Mouse (Mus musculus) mammary gland, adult 2 months (tissue): ENCODE data around the gene Mien1. TPM values are rescaled to one million over a fixed set of nuclear protein-coding genes. Genes with fewer than 3 reads are reported as not detected.

Experiments used
- polyA plus RNA-seq: library from polyadenylated mRNA; depleted of rRNA; stranded (reverse); fragments of >200 nt; gene quantifications from 2 replicates; pipeline ENCODE4 v1.2.3, GENCODE M21; 2012; ENCODE audit warnings: low replicate concordance; rRNA removed

The Mien1 gene
- polyA plus RNA-seq: 48.3 and 68.1 TPM in 2 replicates

DNA sequence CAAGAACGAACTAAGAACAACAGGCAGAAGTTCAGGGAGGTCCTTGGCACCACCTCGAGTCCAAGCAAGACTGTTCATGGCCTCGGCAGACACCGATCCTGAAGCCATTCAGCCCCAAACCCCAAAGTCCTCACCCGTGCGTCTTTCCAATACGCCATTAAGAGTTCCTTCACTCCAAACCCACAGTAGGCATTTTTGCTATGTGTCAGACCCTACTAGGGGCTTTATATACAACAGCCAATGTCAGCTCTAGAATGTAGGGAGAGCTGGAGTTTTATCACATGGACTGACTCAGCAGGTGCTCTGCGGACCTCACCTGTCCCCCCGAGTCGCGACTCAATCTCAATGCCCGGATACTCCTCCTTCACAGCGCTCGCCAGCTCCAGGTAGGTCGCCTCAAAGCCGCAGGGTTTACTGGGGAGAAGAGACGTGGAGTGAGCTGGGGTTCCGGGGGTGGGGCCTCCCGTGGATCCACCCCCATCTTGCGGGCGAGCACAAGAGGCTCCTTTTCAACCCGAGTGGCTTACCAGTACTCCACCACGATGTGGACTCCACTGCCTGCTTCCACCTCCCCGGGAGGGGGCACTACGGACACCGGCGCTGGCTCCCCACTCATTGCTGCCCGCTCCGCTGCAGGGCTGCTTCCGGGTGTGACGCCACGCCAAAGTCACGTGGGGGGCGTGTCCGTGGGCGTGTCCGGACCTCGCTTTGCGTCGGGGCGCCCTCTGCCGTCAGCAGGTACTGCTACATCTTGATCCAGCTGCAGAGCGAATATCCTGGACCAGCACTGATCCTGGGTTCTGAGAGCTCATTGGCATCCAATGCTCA, at the start of gene Mien1:
Gene Mien1 (minus strand): TSS at position 661 of the 828 bp plus-strand sequence.

DNA sequence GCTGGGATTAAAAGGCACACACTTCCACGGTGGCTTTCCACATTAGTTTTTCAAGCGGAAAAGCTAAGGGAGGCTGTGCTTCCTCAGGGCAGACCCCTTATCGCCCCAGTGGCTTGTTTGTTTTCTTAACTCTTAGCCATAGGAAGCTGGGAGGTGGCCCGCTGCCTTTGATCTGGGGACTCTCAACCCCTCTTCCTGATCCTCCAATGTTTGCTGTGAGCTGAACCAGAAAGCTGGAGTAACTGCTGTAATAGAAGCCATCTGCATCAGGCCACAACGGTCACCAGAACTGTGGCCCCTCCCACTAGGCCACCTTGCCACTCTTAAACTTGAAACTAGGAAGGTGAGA, 7.4 kb upstream of the Mien1 start, which contains the start of gene Grb7:
Gene Grb7 (plus strand): TSS at position 182 of the 349 bp plus-strand sequence.

DNA sequence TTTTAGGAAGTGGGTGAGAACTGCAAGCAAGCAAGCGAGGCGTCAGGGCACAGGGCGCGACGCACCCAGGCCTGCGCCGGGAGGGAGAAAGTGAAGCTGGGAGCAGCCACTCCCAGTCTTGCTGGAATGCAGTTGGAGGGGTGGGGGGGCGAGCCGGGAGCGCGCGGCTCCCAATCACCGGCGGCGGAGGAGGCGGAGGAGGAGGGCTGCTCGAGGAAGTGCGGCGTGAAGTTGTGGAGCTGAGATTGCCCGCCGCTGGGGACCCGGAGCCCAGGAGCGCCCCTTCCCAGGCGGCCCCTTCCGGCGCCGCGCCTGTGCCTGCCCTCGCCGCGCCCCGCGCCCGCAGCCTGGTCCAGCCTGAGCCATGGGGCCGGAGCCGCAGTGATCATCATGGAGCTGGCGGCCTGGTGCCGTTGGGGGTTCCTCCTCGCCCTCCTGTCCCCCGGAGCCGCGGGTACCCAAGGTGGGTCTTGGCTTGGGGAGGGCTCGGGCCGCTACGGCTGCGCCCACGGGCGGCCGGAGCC, 26.5 kb downstream of the Mien1 start, which contains the start of gene Erbb2:
Gene Erbb2 (plus strand): TSS at position 198 of the 524 bp plus-strand sequence.

DNA sequence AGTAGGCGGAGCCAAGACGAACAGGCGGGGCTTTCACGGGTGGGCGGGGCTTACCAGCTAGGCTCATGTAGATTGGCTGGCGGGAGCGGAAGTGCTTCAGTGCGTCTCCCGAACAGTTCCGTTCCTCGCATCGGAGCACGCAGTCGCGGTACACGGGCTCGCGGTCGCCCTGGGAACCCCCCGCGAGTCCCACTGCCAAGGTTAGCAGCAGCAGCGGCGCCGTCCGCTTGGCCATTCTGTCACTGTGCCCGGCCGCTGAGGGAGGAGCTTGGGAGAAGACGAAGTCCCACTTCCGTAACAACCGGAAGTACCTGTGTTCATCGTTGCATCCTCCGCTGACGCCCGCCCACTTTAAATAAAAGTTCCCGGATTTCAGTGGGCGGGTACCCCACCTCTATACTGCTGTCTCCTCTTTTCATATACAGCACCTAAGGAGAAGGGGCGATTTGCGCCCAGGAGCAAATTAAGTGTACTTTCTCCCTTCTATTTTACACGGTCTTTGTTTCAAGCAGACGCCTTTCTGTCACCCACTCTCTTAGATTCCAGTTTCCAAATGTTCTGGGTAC, 38.5 kb downstream of the Mien1 start, which contains the start of gene Pgap3:
Gene Pgap3 (minus strand): TSS at position 330 of the 566 bp plus-strand sequence.

Other genes starting within 250 kb of the Mien1 start
- gene Med1, start 245.7 kb downstream of the Mien1 start, polyA plus RNA-seq: 9.8 and 16.1 TPM in 2 replicates
- gene Cdk12, start 235.9 kb downstream of the Mien1 start, polyA plus RNA-seq: 12.6 and 17.2 TPM in 2 replicates
- not detected in 2 replicates for gene Neurod2, start 109.3 kb downstream of the Mien1 start, polyA plus RNA-seq
- gene Ppp1r1b, start 90.6 kb downstream of the Mien1 start, polyA plus RNA-seq: 1.8 and 2.0 TPM in 2 replicates
- 88.0 and 123 TPM in 2 replicates for gene Stard3, start 80.6 kb downstream of the Mien1 start, polyA plus RNA-seq
- 0.53 and 504 TPM in 2 replicates for gene Tcap, start 55.2 kb downstream of the Mien1 start, polyA plus RNA-seq
- gene Pnmt, start 52.5 kb downstream of the Mien1 start, polyA plus RNA-seq: 0.20 TPM in 1 of 2 replicates, not detected in the other
- 21.3 and 24.6 TPM in 2 replicates for gene Pgap3, start 38.5 kb downstream of the Mien1 start, polyA plus RNA-seq
- 22.4 and 29.5 TPM in 2 replicates for gene Erbb2, start 26.5 kb downstream of the Mien1 start, polyA plus RNA-seq
- gene Grb7, start 7.4 kb upstream of the Mien1 start, polyA plus RNA-seq: 29.3 and 38.8 TPM in 2 replicates
- gene Ikzf3, start 107.0 kb upstream of the Mien1 start, polyA plus RNA-seq: 19.7 and 38.8 TPM in 2 replicates
- gene Zpbp2, start 112.1 kb upstream of the Mien1 start, polyA plus RNA-seq: 0.43 and 0.88 TPM in 2 replicates
- gene Ormdl3, start 148.4 kb upstream of the Mien1 start, polyA plus RNA-seq: 218 and 235 TPM in 2 replicates
- not detected in 2 replicates for gene Lrrc3c, start 159.3 kb upstream of the Mien1 start, polyA plus RNA-seq
- gene Gm12355, start 186.7 kb upstream of the Mien1 start, polyA plus RNA-seq: not detected in 2 replicates
- gene Gsdma3, start 187.4 kb upstream of the Mien1 start, polyA plus RNA-seq: 0.52 TPM in 1 of 2 replicates, not detected in the other
- gene Gsdma2, start 207.8 kb upstream of the Mien1 start, polyA plus RNA-seq: not detected in 2 replicates
- gene Gsdma, start 225.4 kb upstream of the Mien1 start, polyA plus RNA-seq: 0.05 and 0.52 TPM in 2 replicates
- gene Psmd3, start 243.6 kb upstream of the Mien1 start, polyA plus RNA-seq: 169 and 195 TPM in 2 replicates